Mouse (Mus musculus): Measurements from ENCODE around the gene Olfr164. TPM values are rescaled to one million over a fixed set of nuclear protein-coding genes. Genes with fewer than 3 reads are reported as not detected.

The Olfr164 gene
- not detected in 2 replicates for polyA plus RNA-seq (2014; fragmentation: Nextera tagmentation; extraction: Ambion mirVana)

DNA sequence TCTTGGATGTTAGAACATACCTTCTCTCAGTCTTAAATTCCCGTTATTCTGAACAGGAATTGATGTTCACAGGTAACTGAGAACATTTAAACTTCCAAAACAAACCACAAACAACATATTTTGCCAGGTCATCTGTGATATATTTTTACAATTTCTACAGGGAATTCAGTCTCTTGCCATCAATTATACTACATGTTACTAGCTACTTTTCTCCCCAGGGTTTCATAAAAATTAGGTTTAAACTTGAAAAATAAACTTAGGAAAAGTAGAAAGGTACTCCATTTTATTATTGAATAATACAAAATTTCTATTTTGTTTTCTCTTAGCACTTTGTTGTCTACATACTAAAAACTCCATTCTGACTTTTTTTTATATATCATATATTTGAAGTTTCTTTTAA is at the start of gene Olfr164:
TSS of gene Olfr164 (minus strand) at position 101 of the 400 bp plus-strand sequence.
- Histone ChIP-seq H3K9me3 (ENCODE audit: control insufficient read depth, low read length) (no peaks in the 10 kb centered on the region), H3K27me3 (replicated peaks; ENCODE audit: control insufficient read depth, insufficient read depth, low read length) (no peaks in the 10 kb centered on the region), H3K4me3 (ENCODE audit: low read depth, low read length) (no peak within 1 kb of the TSS), H3K9ac (ENCODE audit: low read depth, low read length) (no peak within 1 kb of the TSS), H3K4me1 (replicated peaks; ENCODE audit: control insufficient read depth, insufficient read depth, low read length) (no peaks in the 10 kb centered on the region), H3K4me2 (no peak within 1 kb of the TSS), H3K27ac (ENCODE audit: low read depth, low read length) (no peak within 1 kb of the TSS), H3K36me3 (ENCODE audit: control insufficient read depth, insufficient read depth, low read length) (no peaks in the 10 kb centered on the region)
- WGBS: 25% methylated on average over 1 of the region's 1 CpGs
- DNase-seq (ENCODE audit: low spot score): no peak
- no peak for ATAC-seq (replicated peaks; ENCODE audit: low FRiP score)

DNA sequence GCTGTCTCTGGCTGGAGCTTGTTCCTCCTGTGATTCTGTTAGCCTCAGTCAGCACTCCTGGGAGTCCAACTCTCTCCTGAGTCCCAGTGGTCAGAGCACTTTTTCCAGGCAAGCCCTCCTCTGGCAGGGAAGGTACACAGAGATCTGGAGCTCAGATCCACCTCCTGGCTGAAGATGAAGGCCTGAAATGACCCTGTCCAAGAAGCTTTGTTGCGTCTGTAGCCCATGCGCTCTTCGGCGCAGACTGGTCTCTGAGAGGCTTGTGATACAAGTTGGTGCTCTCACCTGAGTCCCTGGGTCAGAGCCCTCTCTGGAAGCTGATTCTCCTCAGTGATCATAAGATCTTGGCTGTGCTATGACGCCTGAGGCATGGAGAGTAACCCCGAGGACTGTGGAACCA is 35.2 kb upstream of the Olfr164 start:
- no peaks in the 10 kb centered on the region for H3K36me3 ChIP-seq (ENCODE audit: control insufficient read depth, insufficient read depth, low read length)
- H3K9me3 ChIP-seq (ENCODE audit: control insufficient read depth, low read length): no peaks in the 10 kb centered on the region
- DNase-seq (ENCODE audit: low spot score) (no peak), ATAC-seq (replicated peaks; ENCODE audit: low FRiP score) (no peak)
- H3K9ac ChIP-seq (ENCODE audit: low read depth, low read length): no peak overlapping the region
- 81% methylated on average over 6 of the region's 6 CpGs for WGBS
- H3K27ac ChIP-seq (ENCODE audit: low read depth, low read length): no peak overlapping the region
- no peaks in the 10 kb centered on the region for H3K27me3 ChIP-seq (replicated peaks; ENCODE audit: control insufficient read depth, insufficient read depth, low read length)
- H3K4me2 ChIP-seq: no peak overlapping the region
- H3K4me1 ChIP-seq (replicated peaks; ENCODE audit: control insufficient read depth, insufficient read depth, low read length): no peaks in the 10 kb centered on the region
- no peak overlapping the region for H3K4me3 ChIP-seq (ENCODE audit: low read depth, low read length)

DNA sequence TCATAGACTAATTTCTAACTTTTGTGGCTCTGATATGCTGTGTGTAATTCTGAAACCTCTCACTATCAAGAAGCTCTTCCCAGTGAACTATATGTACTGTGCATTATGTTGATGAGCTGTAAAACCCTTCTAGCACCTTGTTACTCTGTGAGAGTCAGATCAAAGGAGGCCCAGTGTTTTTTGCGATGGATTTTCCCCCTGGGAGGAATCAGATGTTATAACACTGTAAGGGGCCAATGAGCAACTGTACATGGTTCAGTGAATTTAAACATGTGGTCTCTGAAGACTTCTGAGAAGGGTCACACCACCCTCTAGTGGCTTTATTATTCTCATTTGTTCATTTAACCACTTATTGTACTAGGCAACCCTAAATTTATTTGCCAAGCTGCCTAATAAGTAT is 50.6 kb downstream of the Olfr164 start:
- Histone ChIP-seq H3K27ac (ENCODE audit: low read depth, low read length) (no peak overlapping the region), H3K9ac (ENCODE audit: low read depth, low read length) (no peak overlapping the region), H3K36me3 (ENCODE audit: control insufficient read depth, insufficient read depth, low read length) (no peaks in the 10 kb centered on the region), H3K4me3 (ENCODE audit: low read depth, low read length) (no peak overlapping the region), H3K27me3 (replicated peaks; ENCODE audit: control insufficient read depth, insufficient read depth, low read length) (no peaks in the 10 kb centered on the region), H3K9me3 (ENCODE audit: control insufficient read depth, low read length) (no peaks in the 10 kb centered on the region), H3K4me2 (no peak overlapping the region), H3K4me1 (replicated peaks; ENCODE audit: control insufficient read depth, insufficient read depth, low read length) (no peaks in the 10 kb centered on the region)
- WGBS: 23% methylated on average over 1 of the region's 1 CpGs
- ATAC-seq (replicated peaks; ENCODE audit: low FRiP score) (no peak), DNase-seq (ENCODE audit: low spot score) (no peak)

DNA sequence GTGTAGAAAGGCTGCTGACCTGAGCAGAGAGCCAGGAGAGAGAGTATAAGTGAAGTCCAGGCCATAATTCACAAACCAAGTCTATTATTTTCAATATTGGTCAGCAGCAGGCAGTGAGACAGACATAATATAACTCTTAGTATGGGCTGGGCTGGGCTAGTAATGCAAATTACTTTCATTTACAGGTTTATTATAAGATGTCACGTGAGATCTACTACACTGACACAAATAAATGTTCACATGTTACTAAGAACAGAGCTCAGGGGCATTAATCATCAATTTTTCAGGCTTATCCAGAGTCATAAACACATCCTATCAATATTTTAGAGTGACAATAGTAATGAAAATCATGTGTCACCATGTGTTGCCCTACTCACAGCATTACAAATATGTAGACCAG is 53.1 kb downstream of the Olfr164 start:
- H3K9ac ChIP-seq (ENCODE audit: low read depth, low read length): no peak overlapping the region
- no peak overlapping the region for H3K4me3 ChIP-seq (ENCODE audit: low read depth, low read length)
- no peaks in the 10 kb centered on the region for H3K36me3 ChIP-seq (ENCODE audit: control insufficient read depth, insufficient read depth, low read length)
- H3K27me3 ChIP-seq (replicated peaks; ENCODE audit: control insufficient read depth, insufficient read depth, low read length): no peaks in the 10 kb centered on the region
- H3K4me2 ChIP-seq: no peak overlapping the region
- H3K27ac ChIP-seq (ENCODE audit: low read depth, low read length): no peak overlapping the region
- WGBS: 51% methylated on average over 1 of the region's 1 CpGs
- DNase-seq (ENCODE audit: low spot score) (no peak), ATAC-seq (replicated peaks; ENCODE audit: low FRiP score) (no peak)
- H3K4me1 ChIP-seq (replicated peaks; ENCODE audit: control insufficient read depth, insufficient read depth, low read length): no peaks in the 10 kb centered on the region
- no peaks in the 10 kb centered on the region for H3K9me3 ChIP-seq (ENCODE audit: control insufficient read depth, low read length)

DNA sequence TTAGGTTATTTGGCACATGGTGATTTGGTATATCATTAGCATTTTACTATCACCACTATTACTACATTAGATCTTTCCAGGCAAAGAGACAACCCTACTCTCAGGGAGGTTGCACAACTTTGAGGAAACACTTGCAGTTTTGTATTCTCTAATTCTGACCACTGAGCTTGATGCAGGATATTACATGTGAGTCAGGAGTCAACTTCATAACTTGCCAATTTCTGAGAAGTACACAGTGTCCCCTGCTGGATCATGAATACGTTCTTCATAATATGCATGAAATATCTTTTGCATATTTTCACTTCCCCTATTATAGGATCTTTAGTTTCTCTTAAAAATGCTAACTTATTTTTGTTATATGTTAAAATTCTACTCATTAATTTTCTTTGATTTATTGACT is 68.0 kb downstream of the Olfr164 start:
- Histone ChIP-seq H3K9me3 (ENCODE audit: control insufficient read depth, low read length) (0 out of 2 replicates have a peak, but pooled peaks cover 3% of the 10 kb centered on the region), H3K4me1 (replicated peaks; ENCODE audit: control insufficient read depth, insufficient read depth, low read length) (no peaks in the 10 kb centered on the region), H3K9ac (ENCODE audit: low read depth, low read length) (no peak overlapping the region), H3K27me3 (replicated peaks; ENCODE audit: control insufficient read depth, insufficient read depth, low read length) (no peaks in the 10 kb centered on the region), H3K4me2 (no peak overlapping the region), H3K36me3 (ENCODE audit: control insufficient read depth, insufficient read depth, low read length) (no peaks in the 10 kb centered on the region), H3K27ac (ENCODE audit: low read depth, low read length) (no peak overlapping the region), H3K4me3 (ENCODE audit: low read depth, low read length) (no peak overlapping the region)
- no peak for ATAC-seq (replicated peaks; ENCODE audit: low FRiP score)
- WGBS: 78% methylated on average over 1 of the region's 1 CpGs
- no peak for DNase-seq (ENCODE audit: low spot score)

DNA sequence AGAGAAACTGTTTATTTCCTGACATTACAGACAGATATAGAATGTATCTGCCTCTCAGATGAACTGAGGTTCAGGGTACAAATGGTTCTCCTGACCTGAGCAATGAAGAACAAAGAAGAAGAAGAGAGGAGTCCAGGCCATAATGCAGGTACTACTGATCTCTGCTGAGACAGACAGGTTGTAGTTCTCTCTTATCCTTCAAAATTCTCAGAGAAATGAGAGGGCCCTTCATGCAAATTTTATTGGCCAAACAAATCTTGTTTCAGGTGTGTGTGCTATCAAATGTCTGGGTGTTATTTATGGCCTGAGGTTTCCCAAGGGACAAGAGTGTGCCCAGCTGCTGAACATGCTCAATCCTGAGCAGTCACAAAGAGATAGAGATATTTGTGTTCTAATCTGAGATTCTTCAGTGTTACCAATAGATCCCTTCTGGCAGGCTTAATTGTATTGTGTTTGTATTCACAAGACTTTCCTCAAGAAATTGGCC is 72.3 kb downstream of the Olfr164 start:
- Histone ChIP-seq H3K9ac (ENCODE audit: low read depth, low read length) (no peak overlapping the region), H3K27ac (ENCODE audit: low read depth, low read length) (no peak overlapping the region), H3K36me3 (ENCODE audit: control insufficient read depth, insufficient read depth, low read length) (no peaks in the 10 kb centered on the region), H3K4me1 (replicated peaks; ENCODE audit: control insufficient read depth, insufficient read depth, low read length) (no peaks in the 10 kb centered on the region), H3K4me3 (ENCODE audit: low read depth, low read length) (no peak overlapping the region), H3K9me3 (ENCODE audit: control insufficient read depth, low read length) (no peaks in the 10 kb centered on the region), H3K27me3 (replicated peaks; ENCODE audit: control insufficient read depth, insufficient read depth, low read length) (no peaks in the 10 kb centered on the region), H3K4me2 (no peak overlapping the region)
- DNase-seq (ENCODE audit: low spot score) (no peak), ATAC-seq (replicated peaks; ENCODE audit: low FRiP score) (no peak)

DNA sequence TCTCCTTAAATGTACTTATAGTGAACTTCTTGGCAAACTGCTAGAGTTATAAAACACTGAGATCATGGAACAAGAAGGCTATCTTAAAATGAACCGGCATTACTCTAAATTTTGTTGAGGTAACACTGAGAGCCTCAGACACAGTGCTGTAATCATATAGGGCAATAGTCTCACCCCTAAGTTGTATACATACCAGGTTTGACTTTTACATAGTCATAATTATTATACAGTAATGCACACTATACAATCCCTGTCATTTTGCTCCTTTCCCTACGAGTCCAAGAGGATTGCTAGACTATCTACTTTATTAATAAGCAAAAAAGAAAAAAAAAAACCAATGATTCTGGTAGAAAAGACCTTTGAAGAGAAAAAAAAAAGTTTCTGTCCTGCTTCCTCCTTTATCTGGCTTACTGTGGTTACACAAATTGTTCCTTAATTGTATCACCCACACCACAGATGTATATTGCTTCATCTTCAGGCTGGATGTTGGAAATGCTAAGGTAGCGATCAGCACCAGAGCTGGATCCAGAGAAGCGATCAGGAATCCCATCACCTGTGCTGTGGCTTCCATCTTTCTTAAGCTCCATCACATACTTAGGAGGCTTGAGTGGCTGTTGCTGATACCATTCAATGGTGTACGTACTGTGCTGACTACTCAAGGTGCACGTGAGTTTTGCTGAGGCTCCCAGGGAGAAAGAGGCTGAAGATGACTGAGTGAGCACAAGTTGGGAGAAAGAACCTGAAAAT is 72.9 kb downstream of the Olfr164 start:
- no peaks in the 10 kb centered on the region for H3K9me3 ChIP-seq (ENCODE audit: control insufficient read depth, low read length)
- 79% methylated on average over 6 of the region's 6 CpGs for WGBS
- ATAC-seq (replicated peaks; ENCODE audit: low FRiP score) (no peak), DNase-seq (ENCODE audit: low spot score) (no peak)
- no peak overlapping the region for H3K9ac ChIP-seq (ENCODE audit: low read depth, low read length)
- H3K27me3 ChIP-seq (replicated peaks; ENCODE audit: control insufficient read depth, insufficient read depth, low read length): no peaks in the 10 kb centered on the region
- no peak overlapping the region for H3K4me3 ChIP-seq (ENCODE audit: low read depth, low read length)
- H3K4me2 ChIP-seq: no peak overlapping the region
- no peaks in the 10 kb centered on the region for H3K36me3 ChIP-seq (ENCODE audit: control insufficient read depth, insufficient read depth, low read length)
- H3K4me1 ChIP-seq (replicated peaks; ENCODE audit: control insufficient read depth, insufficient read depth, low read length): no peaks in the 10 kb centered on the region
- no peak overlapping the region for H3K27ac ChIP-seq (ENCODE audit: low read depth, low read length)

DNA sequence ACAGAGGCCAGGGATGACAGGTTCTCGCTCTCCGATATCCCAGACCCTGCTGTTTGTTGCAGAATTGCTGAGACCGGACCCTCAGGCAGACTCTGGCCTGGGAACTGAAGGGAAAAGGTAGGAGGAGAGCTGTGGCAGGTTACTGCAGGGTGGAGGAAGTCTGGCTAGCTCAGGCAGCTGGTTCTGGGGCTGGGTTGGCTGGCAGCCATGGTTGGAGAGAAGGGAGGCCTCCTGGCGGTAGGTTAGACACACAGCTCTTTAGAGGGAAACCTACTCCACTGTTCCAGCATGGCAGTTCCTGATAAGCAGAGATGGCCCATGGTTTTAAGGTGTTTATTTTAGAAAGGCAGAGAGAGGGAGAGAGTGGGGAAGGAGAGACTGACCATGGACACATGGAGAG is 77.1 kb downstream of the Olfr164 start:
- Histone ChIP-seq H3K27ac (ENCODE audit: low read depth, low read length) (no peak overlapping the region), H3K36me3 (ENCODE audit: control insufficient read depth, insufficient read depth, low read length) (no peaks in the 10 kb centered on the region), H3K4me1 (replicated peaks; ENCODE audit: control insufficient read depth, insufficient read depth, low read length) (no peaks in the 10 kb centered on the region), H3K9ac (ENCODE audit: low read depth, low read length) (no peak overlapping the region), H3K9me3 (ENCODE audit: control insufficient read depth, low read length) (no peaks in the 10 kb centered on the region), H3K4me3 (ENCODE audit: low read depth, low read length) (no peak overlapping the region), H3K27me3 (replicated peaks; ENCODE audit: control insufficient read depth, insufficient read depth, low read length) (no peaks in the 10 kb centered on the region), H3K4me2 (no peak overlapping the region)
- DNase-seq (ENCODE audit: low spot score): no peak
- no peak for ATAC-seq (replicated peaks; ENCODE audit: low FRiP score)
- 77% methylated on average over 4 of the region's 4 CpGs for WGBS

All from liver, embryonic 11.5 days (tissue).